Mouse (Mus musculus): Measurements from ENCODE around the gene Gjb4.

DNA sequence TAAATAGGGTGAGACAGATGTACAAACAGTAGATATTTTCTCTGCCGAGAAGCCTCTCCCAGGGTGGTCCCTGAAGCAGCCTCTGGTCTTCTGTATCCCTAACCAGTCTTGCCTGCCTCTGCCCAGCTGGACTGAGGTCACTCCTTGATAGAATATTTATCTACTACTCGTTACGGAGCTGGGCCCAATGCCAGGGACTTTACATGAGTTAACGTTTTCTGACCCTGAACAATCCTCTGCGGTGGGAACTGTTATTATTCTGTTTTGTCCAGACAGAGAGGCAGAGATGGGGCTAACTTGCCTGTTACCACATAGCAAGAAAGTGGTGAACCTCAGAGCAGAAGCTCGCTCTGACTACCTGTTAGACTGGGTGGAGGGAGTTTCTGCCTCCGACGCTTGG is 19.6 kb upstream of the Gjb4 start:
- TF ChIP-seq USF1 (IDR thresholded peaks at IDR 0.05; ENCODE audit: low read depth): no peak
- TF ChIP-seq POLR2A (IDR thresholded peaks at IDR 0.05; ENCODE audit: insufficient read length, low read depth): no peak
- TF ChIP-seq E2F4 (IDR thresholded peaks at IDR 0.05; ENCODE audit: insufficient read depth): no peak
- TF ChIP-seq CEBPB (IDR thresholded peaks at IDR 0.05; ENCODE audit: insufficient read depth, poor library complexity, severe bottlenecking): no peak
- TF ChIP-seq MAX (IDR thresholded peaks at IDR 0.05; ENCODE audit: low read depth): no peak
- TF ChIP-seq POLR2AphosphoS2 (IDR thresholded peaks at IDR 0.05; ENCODE audit: insufficient read length, low read depth): no peak
- TF ChIP-seq SRF (IDR thresholded peaks at IDR 0.05; ENCODE audit: control insufficient read depth, insufficient read length, low read depth): no peak
- no peak for TF ChIP-seq MYOG (IDR thresholded peaks at IDR 0.05; ENCODE audit: control insufficient read depth in 1 of 3, insufficient read depth in 1 of 3, insufficient read length in 2 of 3, low read depth in 2 of 3)
